Mouse (Mus musculus): ENCODE data around the gene Adgrd1. TPM values are rescaled to one million over a fixed set of nuclear protein-coding genes. Genes with fewer than 3 reads are reported as not detected.

Adgrd1 gene
- polyA plus RNA-seq, 1 experiment from 2014 or later: 0.05 TPM

GRCm38 (mm10) chr5:129066541-129067230 is 29.9 kb upstream of the Adgrd1 start:
- 89% methylated on average over 8 of the region's 8 CpGs for WGBS
- H3K4me1 ChIP-seq: peaks cover 12% of the 10 kb centered on the region
- H3K27ac ChIP-seq: no peak overlapping the region
- H3K4me2 ChIP-seq: no peak overlapping the region
- peaks cover 10% of the 10 kb centered on the region for H3K27me3 ChIP-seq
- H3K9me3 ChIP-seq: no peaks in the 10 kb centered on the region
- H3K36me3 ChIP-seq (replicated peaks): no peaks in the 10 kb centered on the region
- no peak for ATAC-seq (ENCODE audit: low FRiP score)
- no peak overlapping the region for H3K9ac ChIP-seq
- no peak overlapping the region for H3K4me3 ChIP-seq (replicated peaks)

- Histone ChIP-seq H3K9ac (no peak overlapping the region), H3K27me3 (peaks cover 7% of the 10 kb centered on the region), H3K36me3 (replicated peaks) (no peaks in the 10 kb centered on the region), H3K4me3 (replicated peaks) (no peak overlapping the region), H3K27ac (no peak overlapping the region), H3K9me3 (no peaks in the 10 kb centered on the region), H3K4me1 (peaks cover 15% of the 10 kb centered on the region), H3K4me2 (no peak overlapping the region)
- ATAC-seq (ENCODE audit: low FRiP score): no peak
- WGBS: 85% methylated on average over 13 of the region's 13 CpGs
Observed at GRCm38 (mm10) chr5:129067231-129067834, 29.2 kb upstream of the Adgrd1 start.

GRCm38 (mm10) chr5:129071761-129072280 is 24.7 kb upstream of the Adgrd1 start:
- Histone ChIP-seq H3K9me3 (no peaks in the 10 kb centered on the region), H3K9ac (no peak overlapping the region), H3K27ac (no peak overlapping the region), H3K4me2 (no peak overlapping the region), H3K36me3 (replicated peaks) (no peaks in the 10 kb centered on the region), H3K27me3 (no peaks in the 10 kb centered on the region), H3K4me3 (replicated peaks) (no peak overlapping the region), H3K4me1 (peaks cover 8% of the 10 kb centered on the region; the same call in 1 of the 2 replicates)
- no peak for ATAC-seq (ENCODE audit: low FRiP score)
- WGBS: 81% methylated on average over 14 of the region's 14 CpGs

- 76% methylated on average over 6 of the region's 6 CpGs for WGBS
- ATAC-seq (ENCODE audit: low FRiP score): no peak
Observed at GRCm38 (mm10) chr5:129073404-129073803, 23.1 kb upstream of the Adgrd1 start.

GRCm38 (mm10) chr5:129076098-129076497 is 20.5 kb upstream of the Adgrd1 start:
- no peak overlapping the region for H3K9ac ChIP-seq
- H3K4me3 ChIP-seq (replicated peaks): no peak overlapping the region
- ATAC-seq (ENCODE audit: low FRiP score): no peak
- 0 out of 2 replicates have a peak, but pooled peaks cover 3% of the 10 kb centered on the region for H3K4me1 ChIP-seq
- no peak overlapping the region for H3K27ac ChIP-seq
- H3K36me3 ChIP-seq (replicated peaks): no peaks in the 10 kb centered on the region
- H3K4me2 ChIP-seq: no peak overlapping the region
- 0 out of 2 replicates have a peak, but pooled peaks cover 4% of the 10 kb centered on the region for H3K27me3 ChIP-seq
- H3K9me3 ChIP-seq: no peaks in the 10 kb centered on the region
- 90% methylated on average over 6 of the region's 6 CpGs for WGBS

More at GRCm38 (mm10) chr5:129073404-129073803, 23.1 kb upstream of the Adgrd1 start:
- no peak overlapping the region for H3K9ac ChIP-seq
- no peaks in the 10 kb centered on the region for H3K27me3 ChIP-seq
- no peaks in the 10 kb centered on the region for H3K9me3 ChIP-seq
- no peaks in the 10 kb centered on the region for H3K36me3 ChIP-seq (replicated peaks)
- H3K4me1 ChIP-seq: peaks cover 8% of the 10 kb centered on the region; the same call in 1 of the 2 replicates
- no peak overlapping the region for H3K4me2 ChIP-seq
- H3K4me3 ChIP-seq (replicated peaks): no peak overlapping the region
- no peak overlapping the region for H3K27ac ChIP-seq

- WGBS: 91% methylated on average over 5 of the region's 5 CpGs
- no peak for ATAC-seq (ENCODE audit: low FRiP score)
- Histone ChIP-seq H3K9ac (no peak overlapping the region), H3K36me3 (replicated peaks) (no peaks in the 10 kb centered on the region), H3K27ac (no peak overlapping the region), H3K4me3 (replicated peaks) (no peak overlapping the region), H3K9me3 (no peaks in the 10 kb centered on the region), H3K27me3 (0 out of 2 replicates have a peak, but pooled peaks cover 4% of the 10 kb centered on the region), H3K4me1 (0 out of 2 replicates have a peak, but pooled peaks cover under 1% of the 10 kb centered on the region), H3K4me2 (no peak overlapping the region)
Observed at GRCm38 (mm10) chr5:129077240-129077639, 19.3 kb upstream of the Adgrd1 start.

- Histone ChIP-seq H3K4me1 (no peaks in the 10 kb centered on the region), H3K4me2 (no peak overlapping the region), H3K27me3 (0 out of 2 replicates have a peak, but pooled peaks cover 4% of the 10 kb centered on the region), H3K9ac (no peak overlapping the region), H3K9me3 (no peaks in the 10 kb centered on the region), H3K27ac (no peak overlapping the region), H3K36me3 (replicated peaks) (no peaks in the 10 kb centered on the region), H3K4me3 (replicated peaks) (no peak overlapping the region)
- 84% methylated on average over 7 of the region's 7 CpGs for WGBS
- ATAC-seq (ENCODE audit: low FRiP score): no peak
Observed at GRCm38 (mm10) chr5:129081521-129081920, 15.0 kb upstream of the Adgrd1 start.

- 95% methylated on average over 10 of the region's 10 CpGs for WGBS
- ATAC-seq (ENCODE audit: low FRiP score): no peak
- H3K9ac ChIP-seq: no peak overlapping the region
- H3K4me1 ChIP-seq: no peaks in the 10 kb centered on the region
- no peaks in the 10 kb centered on the region for H3K36me3 ChIP-seq (replicated peaks)
- no peaks in the 10 kb centered on the region for H3K9me3 ChIP-seq
- no peak overlapping the region for H3K4me2 ChIP-seq
- H3K27me3 ChIP-seq: 0 out of 2 replicates have a peak, but pooled peaks cover 8% of the 10 kb centered on the region
- no peak overlapping the region for H3K27ac ChIP-seq
- H3K4me3 ChIP-seq (replicated peaks): no peak overlapping the region
Observed at GRCm38 (mm10) chr5:129085153-129085552, 11.4 kb upstream of the Adgrd1 start.

- Histone ChIP-seq H3K27ac (no peak overlapping the region; the same call in 1 of the 2 replicates), H3K27me3 (0 out of 2 replicates have a peak, but pooled peaks cover 8% of the 10 kb centered on the region), H3K4me2 (no peak overlapping the region), H3K9me3 (no peaks in the 10 kb centered on the region), H3K4me3 (replicated peaks) (no peak overlapping the region), H3K36me3 (replicated peaks) (no peaks in the 10 kb centered on the region), H3K4me1 (peaks cover 11% of the 10 kb centered on the region; the same call in 1 of the 2 replicates), H3K9ac (no peak overlapping the region)
- WGBS: 56% methylated on average over 10 of the region's 10 CpGs
- ATAC-seq (ENCODE audit: low FRiP score): peak; percentile 78; the same call in 1 of the 2 replicates
Observed at GRCm38 (mm10) chr5:129092345-129093065, 4.0 kb upstream of the Adgrd1 start.

GRCm38 (mm10) chr5:129093158-129093557 is 3.4 kb upstream of the Adgrd1 start:
- no peak for ATAC-seq (ENCODE audit: low FRiP score)
- H3K4me3 ChIP-seq (replicated peaks): no peak overlapping the region
- H3K36me3 ChIP-seq (replicated peaks): no peaks in the 10 kb centered on the region
- H3K4me1 ChIP-seq: peaks cover 11% of the 10 kb centered on the region; the same call in 1 of the 2 replicates
- no peak overlapping the region for H3K9ac ChIP-seq
- no peaks in the 10 kb centered on the region for H3K9me3 ChIP-seq
- 0 out of 2 replicates have a peak, but pooled peaks cover 2% of the 10 kb centered on the region for H3K27me3 ChIP-seq
- no peak overlapping the region for H3K4me2 ChIP-seq
- no peak overlapping the region for H3K27ac ChIP-seq
- whole genome bisulfite sequencing: 74% methylated on average over 4 of the region's 4 CpGs

GRCm38 (mm10) chr5:129094236-129094635 is 2.3 kb upstream of the Adgrd1 start:
- Histone ChIP-seq H3K9me3 (no peaks in the 10 kb centered on the region), H3K27ac (no peak overlapping the region), H3K9ac (no peak overlapping the region), H3K27me3 (no peaks in the 10 kb centered on the region), H3K36me3 (replicated peaks) (no peaks in the 10 kb centered on the region), H3K4me3 (replicated peaks) (no peak overlapping the region), H3K4me2 (no peak overlapping the region), H3K4me1 (peaks cover 11% of the 10 kb centered on the region; the same call in 1 of the 2 replicates)
- no peak for ATAC-seq (ENCODE audit: low FRiP score)
- 61% methylated on average over 5 of the region's 5 CpGs for WGBS

- Histone ChIP-seq H3K4me1 (no peaks in the 10 kb centered on the region), H3K27me3 (no peaks in the 10 kb centered on the region), H3K9ac (no peak overlapping the region), H3K9me3 (no peaks in the 10 kb centered on the region), H3K4me3 (replicated peaks) (no peak overlapping the region), H3K4me2 (no peak overlapping the region), H3K27ac (no peak overlapping the region), H3K36me3 (replicated peaks) (no peaks in the 10 kb centered on the region)
- 53% methylated on average over 4 of the region's 4 CpGs for WGBS
- ATAC-seq (ENCODE audit: low FRiP score): no peak
Observed at GRCm38 (mm10) chr5:129104043-129104442, 7.5 kb downstream of the Adgrd1 start.
